ENCODE assay signal across 11 mouse cellular contexts in genomic region chr11:73023827-73024226, GRCm38 (mm10). TPM values are rescaled to one million over a fixed set of nuclear protein-coding genes. Genes with fewer than 3 reads are reported as not detected.
DNase-seq lines count a peak whose midpoint lies in the region; ATAC-seq and TF ChIP-seq lines count a peak whose summit lies in the region.
"Had no signal": no experiment of that assay in that cellular context is flagged by ENCODE, and none has a peak within 500 bp of the region (broad histone marks: within the 10 kb centered on the region; RNA-seq: fewer than 3 reads in every experiment).

No protein-coding gene starts in this region.

- DNase-seq in cerebellum, adult 11-12 months, result peak; percentile 15
- DNase-seq in cerebellum, postnatal 25 days, result no peak
- no peak for DNase-seq in layer of hippocampus, adult 2 months (ENCODE audit: low spot score in 2 of 2)
- DNase-seq in layer of hippocampus, adult 18-20 months (ENCODE audit: low spot score in 2 of 2), result no peak
- no peak for DNase-seq in midbrain, postnatal 0 days (ENCODE audit: low spot score)
- DNase-seq in adrenal gland, adult 18-20 months (ENCODE audit: low spot score in 2 of 2), result no peak

- H3K36me3 ChIP-seq in midbrain, embryonic 16.5 days (ENCODE audit: control insufficient read depth, insufficient read depth, low read length), result peaks cover 11% of the 10 kb centered on the region
- H3K36me3 ChIP-seq in midbrain, postnatal 0 days (ENCODE audit: insufficient read depth, low read length), result peaks cover 12% of the 10 kb centered on the region; the same call in 1 of the 2 replicates
- H3K36me3 ChIP-seq in small intestine, adult 2 months (ENCODE audit: control insufficient read depth, insufficient read depth, low read length), result no peaks in the 10 kb centered on the region
- H3K36me3 ChIP-seq: heart, embryonic 15.5 days had no signal

- no peak overlapping the region for H3K4me3 ChIP-seq in layer of hippocampus, adult 2 months
- no peak overlapping the region for H3K4me3 ChIP-seq in midbrain, embryonic 16.5 days (ENCODE audit: low read depth, low read length)
- no peak overlapping the region for H3K4me3 ChIP-seq in midbrain, postnatal 0 days (ENCODE audit: low read depth, low read length)
- H3K4me3 ChIP-seq in small intestine, adult 2 months (ENCODE audit: low read depth, low read length), result no peak overlapping the region
- H3K4me3 ChIP-seq: heart, embryonic 15.5 days had no signal

- H3K4me1 ChIP-seq in midbrain, embryonic 16.5 days (ENCODE audit: control insufficient read depth, insufficient read depth, low read length), result peaks cover 8% of the 10 kb centered on the region; the same call in 1 of the 2 replicates
- peaks cover 6% of the 10 kb centered on the region; the same call in 1 of the 2 replicates for H3K4me1 ChIP-seq in midbrain, postnatal 0 days (ENCODE audit: insufficient read depth, low read length)
- H3K4me1 ChIP-seq in small intestine, adult 2 months (ENCODE audit: control insufficient read depth, insufficient read depth, insufficient read length, low read length), result peaks cover 15% of the 10 kb centered on the region

- peak overlapping the region; percentile 10; the same call in 1 of the 2 replicates for H3K9ac ChIP-seq in midbrain, embryonic 16.5 days (ENCODE audit: low read depth, low read length)
- no peak overlapping the region for H3K9ac ChIP-seq in midbrain, postnatal 0 days (replicated peaks; ENCODE audit: low read length, poor library complexity, severe bottlenecking)
- H3K9ac ChIP-seq: heart, embryonic 15.5 days had no signal

- no peaks in the 10 kb centered on the region for H3K9me3 ChIP-seq in midbrain, embryonic 16.5 days (replicated peaks; ENCODE audit: control insufficient read depth, low read length, poor library complexity, severe bottlenecking)
- H3K9me3 ChIP-seq in midbrain, postnatal 0 days (ENCODE audit: low read length), result no peaks in the 10 kb centered on the region
- H3K9me3 ChIP-seq: heart, embryonic 15.5 days had no signal

- no peak for TF ChIP-seq POLR2A in small intestine, adult 2 months (IDR thresholded peaks at IDR 0.05; ENCODE audit: low read depth, low read length)

- ATAC-seq in midbrain, embryonic 16.5 days, result no peak
- ATAC-seq in midbrain, postnatal 0 days (ENCODE audit: low FRiP score), result no peak
- ATAC-seq: forebrain, embryonic 16.5 days had no signal

- WGBS in midbrain, embryonic 16.5 days, result 21% methylated on average over 4 of the region's 4 CpGs
- WGBS in midbrain, postnatal 0 days, result 29% methylated on average over 4 of the region's 4 CpGs
- WGBS in small intestine, adult 2 months, result 51% methylated on average over 4 of the region's 4 CpGs

- H3K27ac ChIP-seq in layer of hippocampus, adult 2 months, result peak overlapping the region; percentile 98
- no peak overlapping the region for H3K27ac ChIP-seq in midbrain, embryonic 16.5 days (ENCODE audit: low read length)
- no peak overlapping the region for H3K27ac ChIP-seq in midbrain, postnatal 0 days (ENCODE audit: low read depth, low read length)
- peak overlapping the region; percentile 58 for H3K27ac ChIP-seq in small intestine, adult 2 months (ENCODE audit: insufficient read depth, low read depth, low read length)
- H3K27ac ChIP-seq: heart, embryonic 15.5 days; macrophage had no signal

- TF ChIP-seq CTCF in layer of hippocampus, adult 2 months (conservative IDR thresholded peaks at IDR 0.05), result no peak
- no peak for TF ChIP-seq CTCF in midbrain, postnatal 0 days (IDR thresholded peaks at IDR 0.05)
- TF ChIP-seq CTCF in small intestine, adult 2 months (IDR thresholded peaks at IDR 0.05; ENCODE audit: extremely low read depth, insufficient read length, insufficient replicate concordance, low read depth, low read length), result no peak

- H3K4me2 ChIP-seq in midbrain, embryonic 16.5 days (ENCODE audit: low read length), result no peak overlapping the region
- H3K4me2 ChIP-seq in midbrain, postnatal 0 days (ENCODE audit: low read depth, low read length, poor library complexity, severe bottlenecking), result no peak overlapping the region

- H3K27me3 ChIP-seq in midbrain, embryonic 16.5 days (ENCODE audit: control insufficient read depth, insufficient read depth, low read depth, low read length), result no peaks in the 10 kb centered on the region
- no peaks in the 10 kb centered on the region for H3K27me3 ChIP-seq in midbrain, postnatal 0 days (ENCODE audit: insufficient read depth, low read length)
- H3K27me3 ChIP-seq in small intestine, adult 2 months (ENCODE audit: control insufficient read depth, insufficient read depth, low read length), result no peaks in the 10 kb centered on the region

RNA-seq across cellular contexts. Expression of gene Camkk1, which starts 5.0 kb away (rescaled TPM):
- total RNA-seq in layer of hippocampus, adult 2 months (2021), result 100 to 1,000 TPM; 173 to 177 TPM
- total RNA-seq in layer of hippocampus, adult 18-20 months (2021), result 100 to 1,000 TPM; 175 to 178 TPM
- polyA plus RNA-seq in midbrain, embryonic 16.5 days (2015; fragmentation: Nextera tagmentation; extraction: Ambion mirVana), result 31.9 and 33.6 TPM in 2 replicates
- total RNA-seq in midbrain, postnatal 0 days (2014; rRNA removed), result 26.7 and 28.6 TPM in 2 replicates
- 27.7 and 30.2 TPM in 2 replicates for polyA plus RNA-seq in midbrain, postnatal 0 days (2015; fragmentation: Nextera tagmentation; extraction: Ambion mirVana)
- polyA plus RNA-seq in small intestine, adult 2 months (2012; rRNA removed), result 2.0 and 2.6 TPM in 2 replicates
- total RNA-seq in adrenal gland, adult 18-20 months (2021), result 1 to 10 TPM; 2.5 to 4.5 TPM
- polyA plus RNA-seq: macrophage had no signal

RNA-seq across cellular contexts. Expression of gene Ncbp3, which starts 23.8 kb away (rescaled TPM):
- total RNA-seq in layer of hippocampus, adult 2 months (2021), result 10 to 100 TPM; 10.6 to 11.8 TPM
- 10 to 100 TPM in 1 of 2 experiments, 1 to 10 TPM in 1; 9.3 to 10.4 TPM for total RNA-seq in layer of hippocampus, adult 18-20 months (2021)
- 9.8 and 12.1 TPM in 2 replicates for polyA plus RNA-seq in midbrain, embryonic 16.5 days (2015; fragmentation: Nextera tagmentation; extraction: Ambion mirVana)
- 7.2 and 11.7 TPM in 2 replicates for total RNA-seq in midbrain, postnatal 0 days (2014; rRNA removed)
- 6.1 and 7.9 TPM in 2 replicates for polyA plus RNA-seq in midbrain, postnatal 0 days (2015; fragmentation: Nextera tagmentation; extraction: Ambion mirVana)
- 0.53 and 1.3 TPM in 2 replicates for polyA plus RNA-seq in small intestine, adult 2 months (2012; rRNA removed)
- 10 to 100 TPM in 1 of 2 experiments, 1 to 10 TPM in 1; 9.2 to 10.5 TPM for total RNA-seq in adrenal gland, adult 18-20 months (2021)

RNA-seq across cellular contexts. Expression of gene P2rx1, which starts 24.9 kb away (rescaled TPM):
- total RNA-seq in layer of hippocampus, adult 2 months (2021), result under 1 TPM; 0.15 to 0.44 TPM
- under 1 TPM; 0.25 to 0.27 TPM for total RNA-seq in layer of hippocampus, adult 18-20 months (2021)
- polyA plus RNA-seq in midbrain, embryonic 16.5 days (2015; fragmentation: Nextera tagmentation; extraction: Ambion mirVana), result 0.30 and 0.48 TPM in 2 replicates
- 0.42 and 0.55 TPM in 2 replicates for total RNA-seq in midbrain, postnatal 0 days (2014; rRNA removed)
- 0.16 and 0.39 TPM in 2 replicates for polyA plus RNA-seq in midbrain, postnatal 0 days (2015; fragmentation: Nextera tagmentation; extraction: Ambion mirVana)
- 12.6 and 25.1 TPM in 2 replicates for polyA plus RNA-seq in small intestine, adult 2 months (2012; rRNA removed)
- total RNA-seq in adrenal gland, adult 18-20 months (2021), result under 1 TPM; 0.56 to 0.83 TPM

Comparison
In these comparisons a context has a peak if more than half of its experiments do, and no peak if none do; other contexts are left out.
1. H3K27ac ChIP-seq: peak in layer of hippocampus, adult 2 months (single experiment) and small intestine, adult 2 months (single experiment); none in midbrain, embryonic 16.5 days (single experiment) and midbrain, postnatal 0 days (single experiment).